Mouse (Mus musculus) forebrain, embryonic 16.5 days (tissue): ENCODE measurements at regions not wholly inside any gene's neighbourhood (a gene's known extent, or its start where the extent isn't known, plus 50 kb on each side); places are given as distances from the start of the nearest gene placed in this dataset.

Experiments
- ATAC-seq: fragments of 200-750 bp; cut with Nextera tagmentation; 2 replicates; pipeline ENCODE4 v1.8.0; 2017; ENCODE audit warnings: mild to moderate bottlenecking, moderate library complexity
- H3K27ac ChIP-seq: fragments of 300-500 bp; sonication (generic); 2 replicates; pipeline ENCODE4 v1.5.1; 2014; ENCODE audit warnings: low read length, control low read depth
- H3K27me3 ChIP-seq: fragments of 300-500 bp; sonication (generic); replicated peaks from 2 replicates; pipeline ENCODE4 v1.6.1; 2014; ENCODE audit warnings: low read length; ENCODE audit not compliant: control insufficient read depth, insufficient read depth
- H3K36me3 ChIP-seq: fragments of 300-500 bp; sonication (generic); 2 replicates; pipeline ENCODE4 v1.6.1; 2014; ENCODE audit not compliant: control insufficient read depth, insufficient read depth
- H3K4me1 ChIP-seq: fragments of 300-500 bp; sonication (generic); replicated peaks from 2 replicates; pipeline ENCODE4 v1.6.1; 2014; ENCODE audit warnings: low read length; ENCODE audit not compliant: control insufficient read depth, insufficient read depth
- H3K4me2 ChIP-seq: fragments of 300-500 bp; sonication (generic); 2 replicates; pipeline ENCODE4 v1.6.1; 2014; ENCODE audit warnings: mild to moderate bottlenecking, low read length, control low read depth
- H3K4me3 ChIP-seq: fragments of 300-500 bp; sonication (generic); replicated peaks from 2 replicates; pipeline ENCODE4 v1.5.1; 2014; ENCODE audit warnings: mild to moderate bottlenecking, low read length, control low read depth
- H3K9ac ChIP-seq: fragments of 300-500 bp; sonication (generic); replicated peaks from 2 replicates; pipeline ENCODE4 v1.6.1; 2014; ENCODE audit warnings: low read depth, low read length, control low read depth
- H3K9me3 ChIP-seq: fragments of 300-500 bp; sonication (generic); 2 replicates; pipeline ENCODE4 v1.6.1; 2016; ENCODE audit warnings: low read length; ENCODE audit not compliant: control insufficient read depth
- WGBS: fragments of 180-500 bp; shearing (Covaris S2); extraction: QIAGEN DNeasy Blood & Tissue Kit; methylation state at CpG from one replicate; pipeline ENCODE4 v1.1.7; 2014; 5-methylcytosine and 5-hydroxymethylcytosine counted together

- Histone ChIP-seq H3K9ac (no peak overlapping the region), H3K9me3 (no peaks in the 10 kb centered on the region), H3K4me2 (no peak overlapping the region), H3K4me3 (no peak overlapping the region), H3K36me3 (no peaks in the 10 kb centered on the region), H3K27ac (no peak overlapping the region), H3K27me3 (no peaks in the 10 kb centered on the region), H3K4me1 (no peaks in the 10 kb centered on the region)
- no peak for ATAC-seq
These were observed 420.8 kb upstream of the Lcorl start for GRCm38 (mm10) chr5:46278190-46278589.

- 90% methylated on average over 6 of the region's 6 CpGs for WGBS
- H3K27ac ChIP-seq: no peak overlapping the region
- no peak overlapping the region for H3K4me2 ChIP-seq
- no peaks in the 10 kb centered on the region for H3K36me3 ChIP-seq
- H3K4me1 ChIP-seq: no peaks in the 10 kb centered on the region
- no peaks in the 10 kb centered on the region for H3K9me3 ChIP-seq
- ATAC-seq: no peak
- H3K4me3 ChIP-seq: no peak overlapping the region
- H3K9ac ChIP-seq: no peak overlapping the region
- no peaks in the 10 kb centered on the region for H3K27me3 ChIP-seq
These were observed 399.3 kb upstream of the Lcorl start for GRCm38 (mm10) chr5:46256730-46257129.

GRCm38 (mm10) chr5:46253940-46254339 is 396.5 kb upstream of the Lcorl start:
- Histone ChIP-seq H3K27ac (no peak overlapping the region), H3K4me2 (no peak overlapping the region), H3K9ac (no peak overlapping the region), H3K9me3 (no peaks in the 10 kb centered on the region), H3K27me3 (no peaks in the 10 kb centered on the region), H3K4me1 (no peaks in the 10 kb centered on the region), H3K4me3 (no peak overlapping the region), H3K36me3 (no peaks in the 10 kb centered on the region)
- no peak for ATAC-seq

DNA sequence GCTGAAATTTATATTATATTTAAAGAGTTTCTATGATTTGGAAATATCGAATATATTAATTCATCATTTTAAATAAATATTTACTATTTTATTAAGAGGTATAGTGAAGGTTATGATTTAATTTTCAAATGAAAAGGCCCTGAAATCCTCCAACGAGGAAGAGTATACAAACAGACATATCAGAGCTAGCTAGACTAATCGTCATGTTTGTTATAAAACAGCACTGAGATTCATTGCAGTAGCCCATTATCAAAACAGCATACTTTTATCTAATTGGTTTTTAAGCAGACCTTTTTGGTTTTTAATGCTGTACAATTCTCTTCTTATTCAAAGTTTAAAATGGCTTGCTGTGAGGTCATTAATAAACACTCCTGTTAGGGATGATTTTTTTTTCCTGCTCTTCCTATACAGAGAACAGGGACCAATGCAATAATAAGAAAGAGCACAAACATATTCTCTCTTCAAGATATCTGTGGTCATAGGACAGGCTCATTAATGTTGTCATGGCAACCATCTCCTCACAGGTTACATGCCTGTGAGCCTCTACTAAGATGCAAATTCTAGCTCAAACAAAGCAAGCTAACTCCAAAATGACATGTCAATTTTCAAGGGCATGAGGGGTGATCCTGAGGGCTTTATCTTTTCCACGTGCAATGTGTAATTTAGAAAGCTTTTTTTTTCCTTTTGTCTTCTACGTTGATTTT is 378.1 kb upstream of the Lcorl start:
- WGBS: 44% methylated on average over 5 of the region's 5 CpGs
- no peak overlapping the region for H3K4me3 ChIP-seq
- ATAC-seq: peak; percentile 77
- no peaks in the 10 kb centered on the region for H3K36me3 ChIP-seq
- no peak overlapping the region for H3K4me2 ChIP-seq
- peaks cover 3% of the 10 kb centered on the region for H3K4me1 ChIP-seq
- no peak overlapping the region for H3K27ac ChIP-seq
- no peaks in the 10 kb centered on the region for H3K27me3 ChIP-seq
- H3K9ac ChIP-seq: no peak overlapping the region
- no peaks in the 10 kb centered on the region for H3K9me3 ChIP-seq

DNA sequence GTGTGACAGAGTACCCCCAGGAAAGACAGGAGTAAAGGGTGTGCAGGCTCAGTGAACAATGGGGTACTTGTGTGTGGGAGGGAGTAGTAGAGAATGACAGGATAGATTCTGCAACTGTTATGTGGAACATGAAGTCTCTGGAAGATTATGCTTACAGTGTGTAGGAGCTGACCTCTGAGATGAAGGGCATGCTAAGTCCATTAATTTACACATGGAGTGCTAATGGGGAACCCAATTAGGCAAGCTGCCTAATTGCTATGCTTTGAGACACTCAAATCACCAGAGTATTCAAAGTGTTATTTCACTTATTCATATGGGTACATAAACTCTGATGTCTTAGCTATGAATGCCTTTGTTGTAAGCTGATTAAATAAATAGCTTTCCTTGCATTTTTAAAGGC is 375.4 kb upstream of the Lcorl start:
- Histone ChIP-seq H3K27ac (no peak overlapping the region), H3K9me3 (no peaks in the 10 kb centered on the region), H3K4me1 (peaks cover 3% of the 10 kb centered on the region), H3K9ac (no peak overlapping the region), H3K36me3 (no peaks in the 10 kb centered on the region), H3K27me3 (no peaks in the 10 kb centered on the region), H3K4me3 (no peak overlapping the region), H3K4me2 (no peak overlapping the region)
- ATAC-seq: peak; percentile 59

DNA sequence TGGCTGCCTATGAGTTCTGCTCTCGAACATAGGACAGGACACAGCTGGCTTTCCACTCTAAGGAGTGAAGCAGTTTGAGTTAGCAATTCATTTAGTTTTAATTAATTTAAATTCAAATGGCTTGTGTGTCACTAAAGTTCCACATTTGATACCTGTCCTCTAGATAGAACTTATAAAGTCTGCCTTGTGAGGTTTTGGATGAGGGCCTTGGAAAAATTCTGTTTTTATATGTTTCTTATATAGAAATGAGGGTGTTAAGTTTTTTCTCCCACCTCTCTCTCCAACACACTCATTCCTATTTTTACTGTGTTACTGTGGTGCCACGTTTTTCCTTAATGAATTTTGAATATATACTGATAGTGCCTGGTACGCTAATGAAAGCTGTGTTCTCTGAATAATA is 371.3 kb upstream of the Lcorl start:
- no peak for ATAC-seq
- Histone ChIP-seq H3K4me2 (no peak overlapping the region), H3K9me3 (no peaks in the 10 kb centered on the region), H3K36me3 (no peaks in the 10 kb centered on the region), H3K4me1 (peaks cover 3% of the 10 kb centered on the region), H3K4me3 (no peak overlapping the region), H3K9ac (no peak overlapping the region), H3K27ac (no peak overlapping the region), H3K27me3 (no peaks in the 10 kb centered on the region)
- WGBS: 60% methylated on average over 3 of the region's 3 CpGs

DNA sequence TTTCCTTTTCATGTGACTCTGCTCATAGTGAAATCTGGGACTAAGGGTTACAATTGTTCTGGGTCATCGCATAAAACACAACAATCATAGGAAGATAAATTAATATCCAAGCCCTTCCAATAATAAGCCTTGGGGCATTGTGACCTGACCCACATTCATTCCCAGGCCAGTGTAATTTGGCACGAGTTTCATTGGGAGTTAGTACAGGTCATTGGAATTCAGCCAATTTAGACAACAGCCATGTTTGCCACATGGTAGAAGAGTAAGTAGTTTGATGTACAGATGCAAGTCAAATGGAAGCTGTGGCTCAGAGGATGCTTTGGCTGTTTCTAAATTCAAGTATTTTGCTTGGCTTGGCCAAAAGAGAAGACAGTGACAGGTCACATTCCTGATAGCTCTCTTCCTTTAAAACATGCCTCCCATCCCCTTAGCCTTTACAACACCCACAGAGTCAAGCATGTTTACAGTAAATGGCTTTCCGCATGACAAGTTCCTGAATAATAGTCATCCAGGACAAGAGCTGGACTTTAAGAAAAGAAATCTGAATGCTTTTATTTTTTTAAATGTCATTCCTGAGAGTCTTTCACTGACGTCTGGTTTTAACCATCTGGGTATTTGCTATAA is 355.5 kb upstream of the Lcorl start:
- H3K27me3 ChIP-seq: no peaks in the 10 kb centered on the region
- 66% methylated on average over 4 of the region's 4 CpGs for WGBS
- no peak for ATAC-seq
- no peaks in the 10 kb centered on the region for H3K9me3 ChIP-seq
- H3K4me3 ChIP-seq: no peak overlapping the region
- no peaks in the 10 kb centered on the region for H3K36me3 ChIP-seq
- no peak overlapping the region for H3K9ac ChIP-seq
- H3K4me1 ChIP-seq: no peaks in the 10 kb centered on the region
- H3K4me2 ChIP-seq: no peak overlapping the region
- no peak overlapping the region for H3K27ac ChIP-seq

DNA sequence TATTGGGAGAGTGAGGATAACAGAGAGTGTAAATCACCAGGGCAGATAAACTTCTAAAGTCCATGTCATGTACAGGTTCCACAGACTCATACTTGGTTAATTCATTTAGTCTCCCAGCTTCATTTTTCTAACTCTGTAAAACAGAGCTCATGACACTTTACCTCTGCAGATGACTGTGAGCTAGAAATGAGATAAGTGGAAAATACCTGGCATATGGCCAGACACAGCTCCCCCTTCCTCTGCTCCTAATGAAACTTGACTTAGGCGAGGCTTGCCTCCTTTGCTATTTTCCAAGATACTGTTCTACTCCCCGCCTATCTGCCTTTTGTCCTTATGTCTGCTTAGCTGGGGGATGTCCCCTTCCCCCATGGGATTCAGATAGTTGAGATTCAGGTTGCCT is 351.7 kb upstream of the Lcorl start:
- Histone ChIP-seq H3K4me1 (no peaks in the 10 kb centered on the region), H3K27me3 (no peaks in the 10 kb centered on the region), H3K9me3 (no peaks in the 10 kb centered on the region), H3K27ac (no peak overlapping the region), H3K4me3 (no peak overlapping the region), H3K4me2 (no peak overlapping the region), H3K36me3 (no peaks in the 10 kb centered on the region), H3K9ac (no peak overlapping the region)
- WGBS: 79% methylated on average over 2 of the region's 2 CpGs
- ATAC-seq: no peak

DNA sequence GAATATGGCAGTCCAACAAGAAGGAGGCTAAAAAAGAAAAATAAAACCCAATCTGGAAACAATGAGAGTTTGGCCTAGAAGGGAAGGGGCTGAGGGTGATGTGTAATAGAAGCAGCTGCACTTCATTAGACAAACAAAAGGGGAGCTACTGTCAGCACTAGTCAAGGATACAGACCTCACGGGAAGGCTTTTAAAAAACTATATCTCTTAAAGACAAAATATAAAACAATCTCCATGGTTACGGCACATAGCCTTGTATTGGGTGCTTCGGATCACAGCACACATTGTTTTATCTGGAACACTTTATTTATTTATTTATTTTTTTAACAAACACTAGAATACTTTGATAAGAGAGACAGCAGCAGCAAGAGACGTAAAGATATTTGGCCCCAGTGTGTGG is 346.3 kb upstream of the Lcorl start:
- H3K9ac ChIP-seq: no peak overlapping the region
- 73% methylated on average over 4 of the region's 4 CpGs for WGBS
- no peaks in the 10 kb centered on the region for H3K36me3 ChIP-seq
- H3K4me1 ChIP-seq: peaks cover 9% of the 10 kb centered on the region
- H3K27ac ChIP-seq: no peak overlapping the region
- no peaks in the 10 kb centered on the region for H3K27me3 ChIP-seq
- ATAC-seq: no peak
- H3K9me3 ChIP-seq: no peaks in the 10 kb centered on the region
- no peak overlapping the region for H3K4me2 ChIP-seq
- no peak overlapping the region for H3K4me3 ChIP-seq

DNA sequence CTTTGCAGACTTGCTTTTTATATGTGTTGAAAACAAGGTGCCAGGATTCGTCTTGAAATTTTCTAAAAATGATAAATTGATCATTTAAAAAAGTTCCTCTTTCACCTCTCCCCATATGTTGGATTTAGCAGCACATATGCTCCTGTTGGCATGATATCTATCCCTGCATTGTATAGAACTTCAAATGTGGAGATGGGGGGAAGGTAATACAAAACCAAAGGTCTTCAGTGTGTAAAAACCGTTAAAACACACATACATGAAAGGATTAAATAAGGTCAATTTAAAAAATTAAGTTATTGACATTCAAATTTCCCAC is 345.0 kb upstream of the Lcorl start:
- H3K9ac ChIP-seq: no peak overlapping the region
- no peaks in the 10 kb centered on the region for H3K9me3 ChIP-seq
- peak overlapping the region; percentile 70 for H3K27ac ChIP-seq
- H3K27me3 ChIP-seq: no peaks in the 10 kb centered on the region
- H3K4me2 ChIP-seq: no peak overlapping the region
- H3K4me1 ChIP-seq: peaks cover 9% of the 10 kb centered on the region
- ATAC-seq: peak; percentile 54
- H3K4me3 ChIP-seq: no peak overlapping the region
- H3K36me3 ChIP-seq: no peaks in the 10 kb centered on the region
- WGBS: 44% methylated on average over 2 of the region's 2 CpGs
